Mouse (Mus musculus) kidney, embryonic 16.5 days (tissue): Measurements from ENCODE around the gene Stk10. TPM values are rescaled to one million over a fixed set of nuclear protein-coding genes. Genes with fewer than 3 reads are reported as not detected.

Experiments
- ATAC-seq: fragments of 200-750 bp; cut with Nextera tagmentation; 2 replicates; pipeline ENCODE4 v1.8.0; 2017; ENCODE audit warnings: moderate TSS enrichment; ENCODE audit not compliant: low FRiP score, low TSS enrichment
- H3K27ac ChIP-seq: fragments of 300-500 bp; sonication (generic); 2 replicates; pipeline ENCODE4 v1.5.1; 2014; ENCODE audit warnings: low read length
- H3K27me3 ChIP-seq: fragments of 300-500 bp; sonication (generic); 2 replicates; pipeline ENCODE4 v1.6.1; 2014; ENCODE audit warnings: low read length, control low read depth, mixed read lengths; ENCODE audit not compliant: insufficient read depth
- H3K36me3 ChIP-seq: fragments of 300-500 bp; sonication (generic); 2 replicates; pipeline ENCODE4 v1.6.1; 2014; ENCODE audit warnings: low read length, control low read depth, mixed read lengths; ENCODE audit not compliant: insufficient read depth
- H3K4me1 ChIP-seq: fragments of 300-500 bp; sonication (generic); 2 replicates; pipeline ENCODE4 v1.6.1; 2014; ENCODE audit warnings: low read length, control low read depth, mixed read lengths; ENCODE audit not compliant: insufficient read depth
- H3K4me2 ChIP-seq: fragments of 300-500 bp; sonication (generic); replicated peaks from 2 replicates; pipeline ENCODE4 v1.6.1; 2014; ENCODE audit warnings: low read depth, low read length
- H3K4me3 ChIP-seq: fragments of 300-500 bp; sonication (generic); 2 replicates; pipeline ENCODE4 v1.5.1; 2014; ENCODE audit warnings: mild to moderate bottlenecking, low read length
- H3K9ac ChIP-seq: fragments of 300-500 bp; sonication (generic); replicated peaks from 2 replicates; pipeline ENCODE4 v1.6.1; 2014; ENCODE audit warnings: low read length
- H3K9me3 ChIP-seq: fragments of 300-500 bp; sonication (generic); 2 replicates; pipeline ENCODE4 v1.6.1; 2016; ENCODE audit warnings: low read length, control low read depth
- WGBS: fragments of 180-500 bp; shearing (Covaris S2); extraction: QIAGEN DNeasy Blood & Tissue Kit; methylation state at CpG from one replicate; pipeline ENCODE4 v1.1.7; 2014; 5-methylcytosine and 5-hydroxymethylcytosine counted together
- polyA plus RNA-seq: library from polyadenylated mRNA; unstranded; fragments of >200 nt; fragmentation: Nextera tagmentation; extraction: Ambion mirVana; gene quantifications from 2 replicates; pipeline ENCODE4 v1.2.1, GENCODE M21; 2015

Gene Stk10
- polyA plus RNA-seq, 1 experiment from 2014 or later: 5.6 TPM

DNA sequence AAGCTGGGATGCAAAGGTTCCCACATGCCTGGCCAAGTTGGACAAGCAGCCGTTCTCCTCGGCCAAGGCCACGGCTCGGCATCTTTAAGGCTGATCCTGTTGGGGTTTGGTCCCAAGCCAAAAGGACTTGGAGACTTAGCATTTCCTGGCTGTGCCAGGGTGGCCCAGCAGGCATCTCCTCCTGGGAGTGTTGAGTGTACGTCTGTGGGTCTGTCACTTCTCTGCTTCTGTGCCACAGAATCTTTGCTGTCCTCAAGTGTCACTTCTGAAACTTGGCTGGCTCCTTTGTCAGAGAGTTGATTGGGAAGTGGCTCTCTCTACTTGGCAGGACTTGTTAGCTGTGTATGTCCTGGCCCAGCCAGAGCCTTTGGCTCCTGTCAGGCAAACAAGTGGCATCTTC, 13.4 kb downstream of the Stk10 start:
- 75% methylated on average over 5 of the region's 5 CpGs for WGBS
- no peak overlapping the region for H3K27ac ChIP-seq
- H3K4me3 ChIP-seq: no peak overlapping the region
- H3K27me3 ChIP-seq: no peaks in the 10 kb centered on the region
- no peak overlapping the region for H3K9ac ChIP-seq
- no peaks in the 10 kb centered on the region for H3K36me3 ChIP-seq
- H3K4me2 ChIP-seq: no peak overlapping the region
- no peaks in the 10 kb centered on the region for H3K9me3 ChIP-seq
- peaks cover 28% of the 10 kb centered on the region for H3K4me1 ChIP-seq
- ATAC-seq: no peak

DNA sequence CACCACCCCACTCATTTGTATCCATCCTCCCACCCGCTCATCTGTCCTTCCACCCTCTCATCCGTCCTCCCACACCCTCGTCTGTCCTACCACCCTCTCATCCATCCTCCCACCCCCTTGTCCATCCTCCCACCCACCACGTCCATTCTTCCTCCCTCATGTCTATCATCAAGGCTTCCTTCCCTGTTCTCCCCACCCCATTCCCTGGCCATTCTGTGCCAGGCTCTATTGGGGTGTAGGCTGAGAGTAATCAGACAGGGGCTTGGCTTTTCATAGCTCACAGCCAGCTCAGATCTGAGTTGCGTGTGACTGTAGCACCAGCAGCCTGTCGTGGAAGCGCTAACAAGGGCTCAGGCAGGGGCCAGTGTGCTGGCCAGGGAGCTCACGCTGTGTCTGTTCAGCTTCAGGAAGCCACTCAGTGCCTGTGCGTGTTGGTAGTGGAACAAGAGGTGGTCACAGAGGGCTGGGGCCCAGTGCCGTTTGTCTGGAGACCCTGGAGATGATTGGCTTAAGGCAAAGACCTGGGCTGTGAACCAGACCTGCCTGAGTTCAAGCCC, 14.4 kb downstream of the Stk10 start:
- Histone ChIP-seq H3K9me3 (no peaks in the 10 kb centered on the region), H3K36me3 (no peaks in the 10 kb centered on the region), H3K4me3 (no peak overlapping the region), H3K4me2 (no peak overlapping the region), H3K27me3 (no peaks in the 10 kb centered on the region), H3K9ac (no peak overlapping the region), H3K4me1 (peaks cover 34% of the 10 kb centered on the region), H3K27ac (no peak overlapping the region)
- WGBS: 70% methylated on average over 10 of the region's 10 CpGs
- ATAC-seq: no peak

GRCm38 (mm10) chr11:32548240-32548639, 15.1 kb downstream of the Stk10 start:
- Histone ChIP-seq H3K9me3 (no peaks in the 10 kb centered on the region), H3K4me2 (no peak overlapping the region), H3K4me3 (no peak overlapping the region), H3K27ac (no peak overlapping the region), H3K36me3 (no peaks in the 10 kb centered on the region), H3K9ac (no peak overlapping the region), H3K27me3 (no peaks in the 10 kb centered on the region), H3K4me1 (peaks cover 34% of the 10 kb centered on the region)
- no peak for ATAC-seq
- WGBS: 79% methylated on average over 4 of the region's 4 CpGs

DNA sequence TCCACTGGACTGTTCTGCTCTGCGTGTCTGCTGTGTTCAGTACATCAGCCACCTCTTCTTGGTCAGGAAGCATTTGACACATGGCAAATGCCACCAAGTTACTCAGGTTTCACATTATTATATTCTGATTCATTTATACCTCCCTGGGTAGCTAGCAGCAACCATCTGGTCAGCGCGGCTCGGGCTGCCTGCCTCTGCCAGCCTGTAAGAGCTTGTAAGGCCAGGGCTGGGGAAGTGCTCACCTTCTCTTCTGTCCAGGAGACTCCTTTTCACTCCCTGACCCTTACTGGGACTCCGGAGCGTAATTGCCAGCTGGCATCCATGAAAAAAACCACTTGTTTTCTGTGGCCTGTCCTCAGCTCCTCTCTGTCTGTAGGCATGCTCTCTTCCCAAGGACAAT, 16.1 kb downstream of the Stk10 start:
- no peak overlapping the region for H3K9ac ChIP-seq
- no peaks in the 10 kb centered on the region for H3K9me3 ChIP-seq
- ATAC-seq: no peak
- no peak overlapping the region for H3K4me3 ChIP-seq
- 43% methylated on average over 6 of the region's 6 CpGs for WGBS
- no peak overlapping the region for H3K4me2 ChIP-seq
- no peaks in the 10 kb centered on the region for H3K36me3 ChIP-seq
- peaks cover 39% of the 10 kb centered on the region for H3K4me1 ChIP-seq
- H3K27me3 ChIP-seq: no peaks in the 10 kb centered on the region
- H3K27ac ChIP-seq: no peak overlapping the region

DNA sequence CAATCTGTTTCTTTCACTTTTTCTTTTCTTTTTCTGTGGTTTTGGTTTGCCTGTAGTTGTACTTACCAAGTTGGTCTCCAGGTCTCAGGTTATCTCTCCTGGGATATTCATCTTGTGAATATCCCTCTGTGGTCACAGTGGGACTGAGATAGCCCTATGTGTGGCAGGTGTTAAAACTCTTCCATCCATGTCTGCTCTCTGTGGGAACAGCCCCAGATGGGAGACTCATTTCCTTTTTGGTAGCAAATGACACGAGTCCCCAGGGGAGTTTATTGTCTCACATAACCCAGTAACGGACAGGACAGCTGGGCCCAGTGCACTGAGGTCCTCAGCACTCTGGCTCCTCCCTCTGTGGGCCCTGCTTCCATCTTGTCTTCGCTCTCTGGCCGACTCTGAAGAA, 17.0 kb downstream of the Stk10 start:
- Histone ChIP-seq H3K27me3 (no peaks in the 10 kb centered on the region), H3K27ac (no peak overlapping the region), H3K4me3 (no peak overlapping the region), H3K9ac (no peak overlapping the region), H3K4me2 (no peak overlapping the region), H3K36me3 (no peaks in the 10 kb centered on the region), H3K9me3 (no peaks in the 10 kb centered on the region), H3K4me1 (peaks cover 39% of the 10 kb centered on the region)
- ATAC-seq: no peak
- 43% methylated on average over 4 of the region's 4 CpGs for WGBS

GRCm38 (mm10) chr11:32551056-32551455, 18.0 kb downstream of the Stk10 start:
- H3K4me3 ChIP-seq: no peak overlapping the region
- H3K27ac ChIP-seq: no peak overlapping the region
- H3K36me3 ChIP-seq: no peaks in the 10 kb centered on the region
- H3K9me3 ChIP-seq: no peaks in the 10 kb centered on the region
- no peak overlapping the region for H3K4me2 ChIP-seq
- no peak overlapping the region for H3K9ac ChIP-seq
- H3K27me3 ChIP-seq: no peaks in the 10 kb centered on the region
- ATAC-seq: no peak
- H3K4me1 ChIP-seq: peaks cover 33% of the 10 kb centered on the region
- 91% methylated on average over 4 of the region's 4 CpGs for WGBS

GRCm38 (mm10) chr11:32551579-32552297, 18.6 kb downstream of the Stk10 start:
- Histone ChIP-seq H3K36me3 (no peaks in the 10 kb centered on the region), H3K27me3 (no peaks in the 10 kb centered on the region), H3K27ac (no peak overlapping the region), H3K9me3 (no peaks in the 10 kb centered on the region), H3K4me3 (no peak overlapping the region), H3K4me2 (no peak overlapping the region), H3K9ac (no peak overlapping the region), H3K4me1 (peaks cover 33% of the 10 kb centered on the region)
- no peak for ATAC-seq
- WGBS: 74% methylated on average over 12 of the region's 12 CpGs

- peak; percentile 52 for ATAC-seq
- no peak overlapping the region for H3K9ac ChIP-seq
- H3K36me3 ChIP-seq: no peaks in the 10 kb centered on the region
- no peaks in the 10 kb centered on the region for H3K27me3 ChIP-seq
- WGBS: 48% methylated on average over 13 of the region's 13 CpGs
- no peak overlapping the region for H3K4me2 ChIP-seq
- peak overlapping the region; percentile 64 for H3K27ac ChIP-seq
- no peaks in the 10 kb centered on the region for H3K9me3 ChIP-seq
- H3K4me3 ChIP-seq: no peak overlapping the region
- H3K4me1 ChIP-seq: peaks cover 33% of the 10 kb centered on the region
Measured at GRCm38 (mm10) chr11:32552401-32553090, 19.4 kb downstream of the Stk10 start.

DNA sequence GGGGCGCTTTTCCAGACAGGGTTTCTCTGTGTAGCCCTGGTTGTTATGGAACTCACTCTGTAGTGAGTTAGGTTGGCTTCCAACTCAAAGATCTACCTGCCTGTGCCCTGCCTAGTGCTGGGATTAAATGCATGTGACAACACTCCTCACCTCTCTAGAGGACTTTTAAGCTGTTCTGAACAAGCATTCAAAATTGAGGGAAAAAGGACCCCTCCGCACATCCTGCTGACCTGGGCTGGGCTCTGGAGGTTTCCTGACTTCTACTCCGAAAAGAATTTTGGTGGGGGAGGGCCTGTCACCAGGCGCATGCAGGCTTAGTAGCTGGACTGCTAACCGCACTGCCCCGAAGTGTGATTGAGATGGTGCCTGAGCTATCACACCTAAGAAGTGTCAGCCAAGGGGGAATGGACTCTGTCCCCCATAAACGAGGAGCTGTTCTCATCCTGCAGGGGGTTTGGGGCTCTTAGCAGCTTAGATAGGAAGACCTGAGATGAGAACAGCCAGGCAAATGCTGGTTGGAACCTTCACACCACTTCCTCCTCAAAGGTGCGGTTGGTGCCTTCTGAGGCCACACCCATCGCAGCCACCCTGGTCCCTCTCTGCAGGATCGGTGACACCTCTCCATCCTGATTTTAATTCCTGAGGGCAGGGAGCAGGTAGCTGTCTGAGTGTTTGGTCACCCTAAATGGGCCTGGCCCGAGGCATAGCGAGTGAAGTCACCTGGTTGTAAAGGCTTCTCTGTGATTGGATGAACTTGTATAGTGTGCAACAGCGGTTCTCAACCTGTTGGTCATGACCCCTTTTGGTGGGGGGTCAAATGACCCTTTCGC, 20.4 kb downstream of the Stk10 start:
- Histone ChIP-seq H3K9ac (0 out of 2 replicates have a peak overlapping the region, but pooled peaks have one; percentile 13), H3K4me2 (no peak overlapping the region; the same call in 1 of the 2 replicates)
- WGBS: 53% methylated on average over 14 of the region's 14 CpGs

More for the DNA sequence above, 20.4 kb downstream of the Stk10 start:
- peak overlapping the region; percentile 64 for H3K27ac ChIP-seq
- no peaks in the 10 kb centered on the region for H3K27me3 ChIP-seq
- H3K4me1 ChIP-seq: peaks cover 33% of the 10 kb centered on the region
- ATAC-seq: no peak
- no peaks in the 10 kb centered on the region for H3K9me3 ChIP-seq
- H3K36me3 ChIP-seq: 0 out of 2 replicates have a peak, but pooled peaks cover 3% of the 10 kb centered on the region
- H3K4me3 ChIP-seq: no peak overlapping the region
